Mouse (Mus musculus) inflammation-experienced regulatory T-cells, adult 16 weeks (primary cell): ENCODE data around the gene Usp12. TPM values are rescaled to one million over a fixed set of nuclear protein-coding genes. Genes with fewer than 3 reads are reported as not detected.

Source experiments
- polyA plus RNA-seq: library from polyadenylated mRNA; unstranded; fragments of 100-300 nt; shearing (Covaris generic); gene quantifications from one replicate; pipeline ENCODE4 v1.2.1, GENCODE M21; 2017

Usp12 gene
- 4.7 TPM for polyA plus RNA-seq

GRCm38 (mm10) chr5:146794853-146795252, at the start of gene Usp12:
Gene Usp12 (minus strand): TSS chr5:146795006.

GRCm38 (mm10) chr5:146832769-146833448, 38.1 kb upstream of the Usp12 start, which contains the start of gene Rpl21:
Gene Rpl21 (plus strand): TSS chr5:146832890.

Other genes with a start within 250 kb of the Usp12 start
- not detected for gene Gm3415, start 238.9 kb downstream of the Usp12 start, polyA plus RNA-seq
- gene Gpr12, start 209.8 kb downstream of the Usp12 start, polyA plus RNA-seq: not detected
- 328 TPM for gene Rpl21, start 37.9 kb upstream of the Usp12 start, polyA plus RNA-seq
- 9.6 TPM for gene Rasl11a, start 50.1 kb upstream of the Usp12 start, polyA plus RNA-seq
- gene Gtf3a, start 153.7 kb upstream of the Usp12 start, polyA plus RNA-seq: 39.8 TPM
- 36.1 TPM for gene Mtif3, start 168.8 kb upstream of the Usp12 start, polyA plus RNA-seq